8 mouse cellular contexts compared by ENCODE assay signal in genomic region chr1:52800340-52800740, GRCm38 (mm10). TPM values are rescaled to one million over a fixed set of nuclear protein-coding genes. Genes with fewer than 3 reads are reported as not detected.
DNase-seq lines count a peak whose midpoint lies in the region; ATAC-seq lines count a peak whose summit lies in the region.

No protein-coding gene starts in this region.

- H3K36me3 ChIP-seq in heart, embryonic 13.5 days, result peaks cover 17% of the 10 kb centered on the region
- peaks cover 12% of the 10 kb centered on the region; the same call in 1 of the 2 replicates for H3K36me3 ChIP-seq in macrophage (ENCODE audit: inconsistent target)
- no peaks in the 10 kb centered on the region for H3K36me3 ChIP-seq in midbrain, embryonic 16.5 days (ENCODE audit: control insufficient read depth, insufficient read depth, low read length)
- H3K36me3 ChIP-seq in forebrain, embryonic 10.5 days (replicated peaks), result no peaks in the 10 kb centered on the region

- H3K4me2 ChIP-seq in heart, embryonic 13.5 days, result peak overlapping the region; percentile 51; the same call in 1 of the 2 replicates
- H3K4me2 ChIP-seq in midbrain, embryonic 16.5 days (ENCODE audit: low read length), result no peak overlapping the region

- H3K4me3 ChIP-seq in heart, embryonic 13.5 days, result no peak overlapping the region
- H3K4me3 ChIP-seq in macrophage (ENCODE audit: inconsistent target), result no peak overlapping the region
- H3K4me3 ChIP-seq in midbrain, embryonic 16.5 days (ENCODE audit: low read depth, low read length), result no peak overlapping the region
- H3K4me3 ChIP-seq in forebrain, embryonic 10.5 days, result no peak overlapping the region

- intact Hi-C loops in left cerebral cortex, postnatal 36 days (cut with DNase I), result no loop called here

- peak; percentile 33 for DNase-seq in layer of hippocampus, adult 11-12 months (ENCODE audit: low spot score)
- DNase-seq in layer of hippocampus, adult 8-10 months (ENCODE audit: low spot score in 2 of 2), result no peak
- DNase-seq in thymus, postnatal 0 days (ENCODE audit: low spot score), result peak; percentile 77
- DNase-seq in forebrain, embryonic 10.5 days (ENCODE audit: extremely low spot score, low spot score), result no peak
- no peak for DNase-seq in left cerebral cortex, postnatal 36 days (ENCODE audit: low spot score in 2 of 2)

- no peaks in the 10 kb centered on the region for H3K9me3 ChIP-seq in heart, embryonic 13.5 days
- no peaks in the 10 kb centered on the region for H3K9me3 ChIP-seq in midbrain, embryonic 16.5 days (replicated peaks; ENCODE audit: control insufficient read depth, low read length, poor library complexity, severe bottlenecking)
- no peaks in the 10 kb centered on the region for H3K9me3 ChIP-seq in forebrain, embryonic 10.5 days

- no peaks in the 10 kb centered on the region; the same call in 1 of the 2 replicates for H3K79me2 ChIP-seq in macrophage (ENCODE audit: inconsistent target)

- 45% methylated on average over 3 of the region's 3 CpGs for WGBS in heart, embryonic 13.5 days
- WGBS in macrophage (ENCODE audit: missing documents), result 4% methylated on average over 3 of the region's 3 CpGs
- 83% methylated on average over 3 of the region's 3 CpGs for whole genome bisulfite sequencing in midbrain, embryonic 16.5 days
- WGBS in forebrain, embryonic 10.5 days, result 76% methylated on average over 3 of the region's 3 CpGs

- H3K9ac ChIP-seq in heart, embryonic 13.5 days, result no peak overlapping the region; the same call in 1 of the 2 replicates
- H3K9ac ChIP-seq in midbrain, embryonic 16.5 days (ENCODE audit: low read depth, low read length), result no peak overlapping the region

- no peak for ATAC-seq in heart, embryonic 13.5 days (ENCODE audit: extremely low read depth, insufficient number of reproducible peaks, low FRiP score, low TSS enrichment)
- no peak for ATAC-seq in midbrain, embryonic 16.5 days

- no peaks in the 10 kb centered on the region for H3K27me3 ChIP-seq in heart, embryonic 13.5 days (replicated peaks)
- no peaks in the 10 kb centered on the region for H3K27me3 ChIP-seq in midbrain, embryonic 16.5 days (ENCODE audit: control insufficient read depth, insufficient read depth, low read depth, low read length)
- no peaks in the 10 kb centered on the region for H3K27me3 ChIP-seq in forebrain, embryonic 10.5 days (ENCODE audit: poor library complexity, severe bottlenecking)

- H3K27ac ChIP-seq in heart, embryonic 13.5 days (replicated peaks), result peak overlapping the region; percentile 72
- H3K27ac ChIP-seq in macrophage, result peak overlapping the region; percentile 76
- no peak overlapping the region for H3K27ac ChIP-seq in midbrain, embryonic 16.5 days (ENCODE audit: low read length)
- H3K27ac ChIP-seq in forebrain, embryonic 10.5 days, result no peak overlapping the region

- H3K4me1 ChIP-seq in heart, embryonic 13.5 days, result peaks cover 35% of the 10 kb centered on the region
- H3K4me1 ChIP-seq in midbrain, embryonic 16.5 days (ENCODE audit: control insufficient read depth, insufficient read depth, low read length), result peaks cover 9% of the 10 kb centered on the region
- H3K4me1 ChIP-seq in forebrain, embryonic 10.5 days, result 0 out of 2 replicates have a peak, but pooled peaks cover 6% of the 10 kb centered on the region

RNA-seq across cellular contexts. Expression of gene Inpp1, which starts 17.1 kb away (rescaled TPM):
- total RNA-seq in layer of hippocampus, adult 8-10 months (2022), result 10 to 100 TPM; 40.3 to 42.9 (median 42.1) TPM
- polyA plus RNA-seq in heart, embryonic 13.5 days (2015; fragmentation: Nextera tagmentation; extraction: Ambion mirVana), result 18.4 and 18.6 TPM in 2 replicates
- total RNA-seq in macrophage (2018; cell fraction: chromatin; rRNA removed), result 10 to 100 TPM in 21 of 26 experiments, 1 to 10 TPM in 5; 5.8 to 53.8 (median 21.6) TPM
- total RNA-seq in macrophage (2018; cell fraction: cytosol; rRNA removed), result 10 to 100 TPM in 14 of 26 experiments, 1 to 10 TPM in 12; 5.0 to 25.0 (median 12.8) TPM
- total RNA-seq in macrophage (2018; cell fraction: nucleus; rRNA removed), result 10 to 100 TPM in 20 of 26 experiments, 1 to 10 TPM in 6; 6.0 to 36.9 (median 18.4) TPM
- polyA plus RNA-seq in macrophage (2018), result 7.0 to 13.9 TPM (median 10.2 TPM) in 3 replicates
- 43.5 and 43.7 TPM in 2 replicates for polyA plus RNA-seq in thymus, postnatal 0 days (2015; fragmentation: Nextera tagmentation; extraction: Ambion mirVana)
- polyA plus RNA-seq in midbrain, embryonic 16.5 days (2015; fragmentation: Nextera tagmentation; extraction: Ambion mirVana), result 40.9 and 45.0 TPM in 2 replicates
- 10.4 and 12.3 TPM in 2 replicates for polyA plus RNA-seq in forebrain, embryonic 10.5 days (2016; fragmentation: Nextera tagmentation; extraction: Ambion mirVana)
- total RNA-seq in left cerebral cortex, postnatal 36 days (2021), result 10 to 100 TPM; 34.9 to 37.3 TPM

RNA-seq across cellular contexts. Expression of gene Hibch, which starts 44.4 kb away (rescaled TPM):
- 10 to 100 TPM; 17.0 to 22.7 (median 18.2) TPM for total RNA-seq in layer of hippocampus, adult 8-10 months (2022)
- polyA plus RNA-seq in heart, embryonic 13.5 days (2015; fragmentation: Nextera tagmentation; extraction: Ambion mirVana), result 30.0 and 30.9 TPM in 2 replicates
- 10 to 100 TPM in 18 of 26 experiments, 1 to 10 TPM in 8; 1.9 to 43.8 (median 20.9) TPM for total RNA-seq in macrophage (2018; cell fraction: chromatin; rRNA removed)
- 10 to 100 TPM in 18 of 26 experiments, 1 to 10 TPM in 8; 7.2 to 13.0 (median 10.6) TPM for total RNA-seq in macrophage (2018; cell fraction: cytosol; rRNA removed)
- 10 to 100 TPM in 15 of 26 experiments, 1 to 10 TPM in 11; 2.2 to 25.8 (median 10.9) TPM for total RNA-seq in macrophage (2018; cell fraction: nucleus; rRNA removed)
- polyA plus RNA-seq in macrophage (2018), result 10.5 to 28.5 TPM (median 18.1 TPM) in 3 replicates
- polyA plus RNA-seq in thymus, postnatal 0 days (2015; fragmentation: Nextera tagmentation; extraction: Ambion mirVana), result 23.8 and 24.3 TPM in 2 replicates
- polyA plus RNA-seq in midbrain, embryonic 16.5 days (2015; fragmentation: Nextera tagmentation; extraction: Ambion mirVana), result 31.4 and 34.2 TPM in 2 replicates
- 21.9 and 23.9 TPM in 2 replicates for polyA plus RNA-seq in forebrain, embryonic 10.5 days (2016; fragmentation: Nextera tagmentation; extraction: Ambion mirVana)
- 10 to 100 TPM; 15.3 to 15.7 TPM for total RNA-seq in left cerebral cortex, postnatal 36 days (2021)

Comparison
In these comparisons a context has a peak if more than half of its experiments do, and no peak if none do; other contexts are left out.
1. DNase-seq: peak in layer of hippocampus, adult 11-12 months (single experiment) and thymus, postnatal 0 days (single experiment); none in layer of hippocampus, adult 8-10 months (0 of 2), forebrain, embryonic 10.5 days (single experiment) and left cerebral cortex, postnatal 36 days (0 of 2).
2. H3K27ac ChIP-seq: peak in heart, embryonic 13.5 days (single experiment) and macrophage (single experiment); none in midbrain, embryonic 16.5 days (single experiment) and forebrain, embryonic 10.5 days (single experiment).